8 mouse cellular contexts compared by ENCODE assay signal in the genomic region with DNA sequence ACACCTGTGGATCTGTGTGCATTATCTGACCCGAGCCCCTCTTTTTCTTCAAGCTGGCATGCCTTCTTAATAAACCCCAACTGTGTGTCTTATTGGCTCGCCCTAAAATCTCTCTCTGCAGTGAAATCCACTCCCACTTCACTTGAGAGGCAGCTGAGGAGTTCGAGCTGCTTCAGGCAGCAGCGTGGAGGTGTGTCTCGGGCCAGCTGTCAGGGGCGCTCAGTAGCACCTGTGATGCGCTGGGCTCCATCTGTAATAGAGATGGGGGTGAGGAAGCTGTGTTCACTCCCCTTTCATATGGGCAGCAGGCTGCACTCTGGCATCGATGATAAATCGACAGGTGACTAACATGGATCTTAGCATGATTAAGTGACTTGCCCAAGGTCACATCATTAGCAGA. TPM values are rescaled to one million over a fixed set of nuclear protein-coding genes. Genes with fewer than 3 reads are reported as not detected.
DNase-seq lines count a peak whose midpoint lies in the region; ATAC-seq and TF ChIP-seq lines count a peak whose summit lies in the region.

No protein-coding gene starts in this region.

- no peak for DNase-seq in lung, postnatal 4 days
- DNase-seq in layer of hippocampus, adult 2 months (ENCODE audit: low spot score in 2 of 2): no peak
- no peak for DNase-seq in gastrocnemius, postnatal 14 days
- no peak for DNase-seq in cerebellum, adult 9-11 months

- H3K4me2 ChIP-seq in lung, embryonic 16.5 days (ENCODE audit: low read depth, low read length): peak overlapping the region; percentile 75
- peak overlapping the region; percentile 71; the same call in 1 of the 2 replicates for H3K4me2 ChIP-seq in forebrain, embryonic 12.5 days
- peak overlapping the region; percentile 78; the same call in 1 of the 2 replicates for H3K4me2 ChIP-seq in limb, embryonic 12.5 days
- 0 out of 2 replicates have a peak overlapping the region, but pooled peaks have one; percentile 81 for H3K4me2 ChIP-seq in stomach, embryonic 16.5 days (ENCODE audit: low read depth, low read length)

- peak overlapping the region; percentile 90; the same call in 1 of the 2 replicates for H3K27ac ChIP-seq in lung, embryonic 16.5 days (ENCODE audit: low read length)
- no peak overlapping the region for H3K27ac ChIP-seq in forebrain, embryonic 12.5 days
- H3K27ac ChIP-seq in limb, embryonic 12.5 days: no peak overlapping the region
- peak overlapping the region; percentile 96 for H3K27ac ChIP-seq in stomach, embryonic 16.5 days (ENCODE audit: low read length)
- H3K27ac ChIP-seq in layer of hippocampus, adult 2 months: no peak overlapping the region

- 32% methylated on average over 9 of the region's 9 CpGs for WGBS in lung, embryonic 16.5 days
- 67% methylated on average over 9 of the region's 9 CpGs for WGBS in forebrain, embryonic 12.5 days
- 46% methylated on average over 9 of the region's 9 CpGs for WGBS in limb, embryonic 12.5 days
- WGBS in stomach, embryonic 16.5 days: 50% methylated on average over 9 of the region's 9 CpGs

- no peak overlapping the region for H3K9ac ChIP-seq in lung, embryonic 16.5 days (ENCODE audit: low read length)
- no peak overlapping the region for H3K9ac ChIP-seq in forebrain, embryonic 12.5 days
- H3K9ac ChIP-seq in limb, embryonic 12.5 days (replicated peaks): no peak overlapping the region
- H3K9ac ChIP-seq in stomach, embryonic 16.5 days (ENCODE audit: low read length): no peak overlapping the region; the same call in 1 of the 2 replicates

- no peaks in the 10 kb centered on the region for H3K9me3 ChIP-seq in lung, embryonic 16.5 days (ENCODE audit: control insufficient read depth, low read length)
- H3K9me3 ChIP-seq in forebrain, embryonic 12.5 days: no peaks in the 10 kb centered on the region
- no peaks in the 10 kb centered on the region for H3K9me3 ChIP-seq in limb, embryonic 12.5 days
- no peaks in the 10 kb centered on the region for H3K9me3 ChIP-seq in stomach, embryonic 16.5 days (replicated peaks; ENCODE audit: control insufficient read depth, low read length)

- intact Hi-C loops in gastrocnemius, postnatal 14 days (cut with DNase I; ENCODE audit: low total_unique reads): no loop called here

- no peaks in the 10 kb centered on the region for H3K36me3 ChIP-seq in lung, embryonic 16.5 days (ENCODE audit: control insufficient read depth, insufficient read depth, low read length)
- no peaks in the 10 kb centered on the region for H3K36me3 ChIP-seq in forebrain, embryonic 12.5 days (replicated peaks)
- H3K36me3 ChIP-seq in limb, embryonic 12.5 days: no peaks in the 10 kb centered on the region
- H3K36me3 ChIP-seq in stomach, embryonic 16.5 days (ENCODE audit: control insufficient read depth, insufficient read depth, low read length): no peaks in the 10 kb centered on the region

- peaks cover 22% of the 10 kb centered on the region for H3K4me1 ChIP-seq in lung, embryonic 16.5 days (replicated peaks; ENCODE audit: control insufficient read depth, insufficient read depth, low read length)
- peaks cover 26% of the 10 kb centered on the region for H3K4me1 ChIP-seq in forebrain, embryonic 12.5 days
- peaks cover 37% of the 10 kb centered on the region for H3K4me1 ChIP-seq in limb, embryonic 12.5 days (replicated peaks)
- H3K4me1 ChIP-seq in stomach, embryonic 16.5 days (ENCODE audit: control insufficient read depth, insufficient read depth, low read length): peaks cover 30% of the 10 kb centered on the region

- H3K27me3 ChIP-seq in lung, embryonic 16.5 days (ENCODE audit: control insufficient read depth, insufficient read depth, low read depth, low read length): no peaks in the 10 kb centered on the region
- peaks cover 11% of the 10 kb centered on the region; the same call in 1 of the 2 replicates for H3K27me3 ChIP-seq in forebrain, embryonic 12.5 days
- H3K27me3 ChIP-seq in limb, embryonic 12.5 days: peaks cover 19% of the 10 kb centered on the region
- no peaks in the 10 kb centered on the region for H3K27me3 ChIP-seq in stomach, embryonic 16.5 days (ENCODE audit: control insufficient read depth, insufficient read depth, low read length)

- TF ChIP-seq CTCF in layer of hippocampus, adult 2 months (conservative IDR thresholded peaks at IDR 0.05): no peak

- no peak overlapping the region for H3K4me3 ChIP-seq in lung, embryonic 16.5 days (ENCODE audit: low read length)
- no peak overlapping the region for H3K4me3 ChIP-seq in forebrain, embryonic 12.5 days (replicated peaks)
- H3K4me3 ChIP-seq in limb, embryonic 12.5 days (replicated peaks): no peak overlapping the region
- no peak overlapping the region for H3K4me3 ChIP-seq in stomach, embryonic 16.5 days (replicated peaks; ENCODE audit: low read length)
- H3K4me3 ChIP-seq in layer of hippocampus, adult 2 months: no peak overlapping the region

- no peak for ATAC-seq in lung, embryonic 16.5 days (ENCODE audit: low read depth)
- no peak for ATAC-seq in forebrain, embryonic 12.5 days (ENCODE audit: low FRiP score)
- no peak for ATAC-seq in limb, embryonic 12.5 days (ENCODE audit: insufficient number of reproducible peaks, insufficient read depth, low FRiP score, low TSS enrichment, low read depth)
- no peak for ATAC-seq in stomach, embryonic 16.5 days (ENCODE audit: insufficient read depth, low FRiP score)

RNA-seq across cellular contexts. Expression of gene Wdr26, which starts 43.6 kb away (rescaled TPM):
- polyA plus RNA-seq in lung, embryonic 16.5 days (2015; fragmentation: Nextera tagmentation; extraction: Ambion mirVana): 30.0 and 30.2 TPM in 2 replicates
- polyA plus RNA-seq in forebrain, embryonic 12.5 days (2016; fragmentation: Nextera tagmentation; extraction: Ambion mirVana): 46.7 and 48.8 TPM in 2 replicates
- 37.0 and 39.2 TPM in 2 replicates for polyA plus RNA-seq in limb, embryonic 12.5 days (2016; fragmentation: Nextera tagmentation; extraction: Ambion mirVana)
- polyA plus RNA-seq in stomach, embryonic 16.5 days (2015; fragmentation: Nextera tagmentation; extraction: Ambion mirVana): 24.7 and 25.9 TPM in 2 replicates
- 100 to 1,000 TPM; 104 to 117 TPM for total RNA-seq in layer of hippocampus, adult 2 months (2021)
- 100 to 1,000 TPM in 1 of 2 experiments, 10 to 100 TPM in 1; 96.7 to 110 TPM for total RNA-seq in gastrocnemius, postnatal 14 days (2021)

Comparison
In these comparisons a context has a peak if more than half of its experiments do, and no peak if none do; other contexts are left out.
1. H3K27ac ChIP-seq: peak in lung, embryonic 16.5 days (single experiment) and stomach, embryonic 16.5 days (single experiment); none in forebrain, embryonic 12.5 days (single experiment), limb, embryonic 12.5 days (single experiment) and layer of hippocampus, adult 2 months (single experiment).
2. Peak in every context shown above with its lines, with median percentiles within 50 percentile points of each other: H3K4me2 ChIP-seq.